Mouse (Mus musculus): Measurements from ENCODE around the gene Yy1.
"Not testable (repeated sequence)": the region's sequence is repeated elsewhere in the genome, so short reads cannot be mapped to it uniquely, and the experiment has no call there.

Yy1 gene

DNA sequence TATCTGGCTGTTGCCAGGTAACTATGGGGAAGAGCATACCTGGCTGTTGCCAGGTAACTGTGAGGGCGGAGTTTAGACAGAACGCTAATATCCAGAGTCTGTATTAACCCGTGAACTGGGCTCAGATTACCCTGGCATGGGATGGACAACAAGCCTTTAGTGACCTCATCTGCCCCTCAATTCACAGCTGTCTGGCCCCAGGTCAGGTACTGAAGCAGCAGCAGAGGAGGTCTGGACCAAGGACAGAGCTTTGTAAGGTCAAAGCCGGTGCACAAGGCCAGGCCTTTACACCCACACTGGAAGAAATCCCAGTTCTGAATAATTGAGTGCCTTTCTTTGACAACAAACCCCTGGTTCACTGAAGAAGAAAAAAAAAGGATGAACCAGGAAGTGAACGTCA lies 36.9 kb downstream of the Yy1 start:
- DNase-seq, result no peak

GRCm38 (mm10) chr12:108830358-108830757 lies 37.6 kb downstream of the Yy1 start:
- DNase-seq, result no peak

DNA sequence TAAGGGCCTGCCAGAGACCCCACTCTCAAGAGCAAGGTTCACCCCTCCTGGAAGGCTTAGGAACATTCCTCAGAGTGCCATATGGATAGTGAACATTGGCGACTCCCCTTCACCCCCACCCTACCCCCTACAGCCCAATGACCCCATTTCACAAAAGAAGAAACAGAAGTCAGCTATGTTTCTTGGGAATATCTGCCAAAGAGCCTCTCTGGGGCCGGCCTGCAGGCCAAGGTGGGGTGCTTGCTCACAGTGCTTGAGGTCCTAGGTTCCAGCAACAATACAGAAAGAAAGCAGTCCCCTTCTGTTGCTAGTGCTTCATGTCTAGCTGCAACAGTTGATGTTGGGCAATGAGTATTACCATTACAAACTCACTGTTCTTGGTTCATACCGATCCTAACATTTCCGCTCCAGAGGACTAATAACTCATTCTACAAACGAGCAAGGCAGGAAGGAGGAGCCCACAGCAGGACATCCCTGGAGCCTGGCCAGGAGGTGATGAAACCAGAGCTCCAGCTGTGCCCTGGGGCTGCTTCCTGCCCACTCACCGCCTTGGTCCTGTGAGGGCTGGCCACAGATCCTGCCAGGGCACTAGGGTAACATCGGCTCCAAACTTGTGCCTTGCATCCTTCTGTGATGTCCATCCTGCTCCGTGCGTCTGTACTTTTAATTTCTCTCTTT lies 39.3 kb downstream of the Yy1 start:
- no peak for DNase-seq

- no peak for DNase-seq
These were observed 40.1 kb downstream of the Yy1 start for GRCm38 (mm10) chr12:108832851-108833250.

DNA sequence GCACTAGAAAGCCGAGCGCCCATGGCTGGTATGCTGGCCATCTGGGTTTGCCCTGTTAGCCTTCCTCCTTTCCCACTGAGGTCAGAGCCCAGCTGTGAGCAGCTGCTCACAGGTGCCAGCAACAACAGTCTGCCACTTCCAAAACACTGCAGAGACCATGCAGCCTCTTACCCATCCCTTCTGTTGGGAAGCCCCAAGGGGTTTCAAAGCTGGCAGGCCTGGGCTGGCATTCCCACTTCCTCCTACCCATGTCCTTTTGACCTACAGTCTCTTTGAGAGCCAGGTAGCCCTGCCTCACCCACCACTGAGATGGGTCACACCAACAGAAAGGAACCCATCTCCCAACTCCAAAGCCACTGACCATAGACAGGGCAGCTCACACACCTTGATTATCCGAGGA lies 40.6 kb downstream of the Yy1 start:
- no peak for DNase-seq

- DNase-seq, result no peak
These were observed 41.6 kb downstream of the Yy1 start for GRCm38 (mm10) chr12:108834337-108834736.

- DNase-seq, result no peak
These were observed 42.0 kb downstream of the Yy1 start for GRCm38 (mm10) chr12:108834786-108835185.

GRCm38 (mm10) chr12:108835208-108835839 lies 42.6 kb downstream of the Yy1 start:
- no peak for DNase-seq

GRCm38 (mm10) chr12:108835840-108836409 lies 43.2 kb downstream of the Yy1 start, which contains the start of the genes Slc25a29 and Slc25a47:
Gene Slc25a29, minus strand, starts transcription at chr12:108835883.
Gene Slc25a47, plus strand, starts transcription at chr12:108836046.
- peak; percentile 99 for DNase-seq

- no peak for DNase-seq
These were observed 43.9 kb downstream of the Yy1 start for GRCm38 (mm10) chr12:108836722-108837121.

GRCm38 (mm10) chr12:108841181-108841580 lies 48.4 kb downstream of the Yy1 start:
- no peak for DNase-seq

GRCm38 (mm10) chr12:108842663-108843062 lies 49.9 kb downstream of the Yy1 start:
- no peak for DNase-seq

DNA sequence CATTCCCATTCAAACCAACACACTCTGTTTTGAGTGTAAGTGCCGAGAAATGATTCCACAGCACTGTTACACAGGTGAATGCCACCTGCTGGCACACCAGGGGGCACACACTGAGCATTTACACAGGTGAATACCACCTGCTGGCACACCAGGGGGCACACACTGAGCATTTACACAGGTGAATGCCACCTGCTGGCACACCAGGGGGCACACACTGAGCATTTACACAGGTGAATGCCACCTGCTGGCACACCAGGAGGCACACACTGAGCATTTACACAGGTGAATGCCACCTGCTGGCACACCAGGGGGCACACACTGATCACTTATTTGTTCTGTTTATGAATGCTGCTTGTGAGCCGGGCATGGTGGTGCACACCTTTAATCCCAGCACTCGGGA lies 55.3 kb downstream of the Yy1 start:
- not testable (repeated sequence) for DNase-seq

GRCm38 (mm10) chr12:108849488-108850022 lies 56.8 kb downstream of the Yy1 start:
- DNase-seq, result no peak

GRCm38 (mm10) chr12:108850129-108850528 lies 57.4 kb downstream of the Yy1 start:
- DNase-seq, result no peak

DNA sequence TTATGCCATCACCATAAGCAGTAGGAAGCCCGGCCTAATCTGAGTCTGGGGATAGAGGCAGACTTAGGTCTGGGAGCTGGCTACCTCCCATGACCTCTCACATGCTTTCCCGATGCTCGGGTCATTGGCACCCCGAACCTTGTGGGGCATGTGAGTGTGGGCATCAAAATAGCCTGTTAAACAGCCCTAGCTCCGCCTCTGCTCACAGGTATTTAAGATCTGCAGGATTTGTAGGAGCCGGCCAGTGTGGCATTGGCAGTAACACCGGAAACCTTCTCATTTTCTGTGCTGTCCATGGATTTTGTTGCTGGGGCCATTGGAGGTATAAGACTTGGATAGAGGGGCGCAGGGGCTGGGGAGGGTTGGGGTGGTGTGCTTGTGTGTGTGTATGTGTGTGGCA lies 58.1 kb downstream of the Yy1 start:
- no peak for DNase-seq

GRCm38 (mm10) chr12:108852822-108853221 lies 60.0 kb downstream of the Yy1 start:
- no peak for DNase-seq

GRCm38 (mm10) chr12:108855081-108855480 lies 62.3 kb downstream of the Yy1 start:
- no peak for DNase-seq

GRCm38 (mm10) chr12:108856186-108856585 lies 63.4 kb downstream of the Yy1 start:
- no peak for DNase-seq

GRCm38 (mm10) chr12:108857109-108857508 lies 64.3 kb downstream of the Yy1 start:
- DNase-seq, result no peak

GRCm38 (mm10) chr12:108857589-108858184 lies 64.9 kb downstream of the Yy1 start:
- DNase-seq, result no peak

- DNase-seq, result no peak
These were observed 65.7 kb downstream of the Yy1 start for GRCm38 (mm10) chr12:108858486-108858885.

DNA sequence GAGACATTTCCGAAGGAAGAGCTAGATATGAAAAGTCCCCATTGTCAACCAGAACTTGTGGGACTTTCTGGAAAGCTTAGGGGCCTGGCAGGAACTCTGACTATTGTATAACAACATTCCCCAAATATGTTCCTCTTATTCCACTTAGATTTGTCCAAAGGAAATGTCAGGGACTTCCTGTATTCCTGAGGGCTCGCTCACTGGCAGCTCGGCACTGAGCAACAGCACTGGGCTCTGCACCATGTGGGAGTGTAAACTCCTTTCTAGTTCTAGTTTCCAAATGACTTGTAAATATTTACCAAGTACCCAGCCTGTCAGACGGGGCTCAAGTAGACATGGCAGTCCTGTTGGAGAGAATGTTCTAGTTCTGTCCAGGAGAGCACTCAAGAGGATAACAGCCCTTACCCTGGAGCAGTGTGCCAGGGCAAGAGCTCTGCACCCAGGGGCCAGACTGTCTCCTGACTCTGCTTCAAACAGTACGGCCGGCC lies 72.3 kb downstream of the Yy1 start:
- no peak for DNase-seq

Measured in embryo, embryonic 11 days (tissue).